Mouse (Mus musculus) CH12.LX (cell line): Measurements from ENCODE around the gene Fry. TPM values are rescaled to one million over a fixed set of nuclear protein-coding genes. Genes with fewer than 3 reads are reported as not detected.

Experiments used
- DNase-seq: peaks from one replicate; pipeline ENCODE4 v3.0.0-alpha.2; 2013; ENCODE audit errors: extremely low read depth
- H3K27ac ChIP-seq: 2 replicates; pipeline ENCODE4 v1.5.1; 2012; ENCODE audit warnings: low read depth, mild to moderate bottlenecking, control low read depth, moderate library complexity; ENCODE audit not compliant: insufficient read depth
- H3K27me3 ChIP-seq: replicated peaks from 2 replicates; pipeline ENCODE3; 2012; ENCODE audit warnings: inconsistent platforms
- H3K36me3 ChIP-seq, 2 experiments: replicated peaks in 1 of 2; 2 replicates each; pipeline versions ENCODE3 to v1.6.1; 2012; ENCODE audit warnings: inconsistent platforms in 1 of 2, low read length in 1 of 2, mild to moderate bottlenecking in 1 of 2, mixed read lengths in 1 of 2, moderate library complexity in 1 of 2; ENCODE audit not compliant: control insufficient read depth in 1 of 2, insufficient read depth in 1 of 2
- H3K4me1 ChIP-seq, 2 experiments: 2 replicates each; pipeline ENCODE4 v1.6.1; 2012; ENCODE audit warnings: inconsistent platforms in 1 of 2, moderate library complexity in 1 of 2; ENCODE audit not compliant: insufficient read depth in 2 of 2, control insufficient read depth in 1 of 2
- H3K4me2 ChIP-seq: 2 replicates; pipeline ENCODE4 v1.6.1; 2012; ENCODE audit warnings: low read depth, mild to moderate bottlenecking, control low read depth; ENCODE audit not compliant: poor library complexity, insufficient read depth, severe bottlenecking
- H3K4me3 ChIP-seq, 3 experiments: fragments of 150-350 bp in 1 of 3; sonication (generic) in 1 of 3; replicated peaks in 1 of 3; 2 replicates each; pipeline versions ENCODE3 to v1.5.1; 2011 to 2012; ENCODE audit warnings: low read depth in 2 of 3, low read length in 2 of 3, mild to moderate bottlenecking in 2 of 3, moderate library complexity in 2 of 3, control low read depth in 1 of 3, improper control_type of control experiment in 1 of 3, inconsistent platforms in 1 of 3, mixed read lengths in 1 of 3; ENCODE audit not compliant: poor library complexity in 1 of 3
- H3K79me2 ChIP-seq: replicated peaks from 2 replicates; pipeline ENCODE4 v1.6.1; 2012; ENCODE audit warnings: mild to moderate bottlenecking, moderate library complexity; ENCODE audit not compliant: control insufficient read depth, poor library complexity, insufficient read depth, severe bottlenecking; ENCODE audit errors: extremely low read depth
- H3K9ac ChIP-seq: 2 replicates; pipeline ENCODE4 v1.6.1; 2012; ENCODE audit warnings: low read depth, mild to moderate bottlenecking, control low read depth, moderate library complexity; ENCODE audit not compliant: insufficient read depth
- H3K9me3 ChIP-seq: replicated peaks from 2 replicates; pipeline ENCODE3; 2012; ENCODE audit warnings: low read length, inconsistent platforms, mixed read lengths
- BHLHE40 ChIP-seq: IDR thresholded peaks from 2 replicates; pipeline ENCODE4 v1.6.1; 2011; ENCODE audit warnings: mild to moderate bottlenecking, low read depth, low read length, improper control_type of control experiment
- CHD2 ChIP-seq: IDR thresholded peaks from 2 replicates; pipeline ENCODE4 v1.6.1; 2011; ENCODE audit warnings: low read length, improper control_type of control experiment
- ETS1 ChIP-seq: conservative IDR thresholded peaks from 2 replicates; pipeline ENCODE4 v1.6.1; 2012; ENCODE audit warnings: low read depth, mild to moderate bottlenecking, inconsistent platforms, low read length, improper control_type of control experiment, moderate library complexity
- GABPA ChIP-seq: IDR thresholded peaks from 2 replicates; pipeline ENCODE4 v1.6.1; 2012; ENCODE audit warnings: low read depth, low read length, improper control_type of control experiment, inconsistent platforms; ENCODE audit not compliant: insufficient replicate concordance
- JUN ChIP-seq: IDR thresholded peaks from 2 replicates; pipeline ENCODE4 v1.6.1; 2011; ENCODE audit warnings: low read depth, mild to moderate bottlenecking, low read length, improper control_type of control experiment, moderate library complexity; ENCODE audit not compliant: insufficient read depth
- JUND ChIP-seq: conservative IDR thresholded peaks from 2 replicates; pipeline ENCODE4 v1.6.1; 2011; ENCODE audit warnings: low read depth, low read length, improper control_type of control experiment
- MEF2A ChIP-seq: IDR thresholded peaks from 2 replicates; pipeline ENCODE4 v1.6.1; 2014; ENCODE audit warnings: low read depth, mild to moderate bottlenecking, inconsistent platforms, low read length, improper control_type of control experiment, borderline replicate concordance
- MYC ChIP-seq: IDR thresholded peaks from 2 replicates; pipeline ENCODE4 v1.6.1; 2011; ENCODE audit warnings: low read depth, mild to moderate bottlenecking, improper control_type of control experiment, low read length
- NRF1 ChIP-seq: IDR thresholded peaks from 2 replicates; pipeline ENCODE4 v1.6.1; 2014; ENCODE audit warnings: low read depth, mild to moderate bottlenecking, inconsistent platforms, low read length, improper control_type of control experiment, moderate library complexity
- POLR2A ChIP-seq: IDR thresholded peaks from 2 replicates; pipeline ENCODE4 v1.6.1; 2011; ENCODE audit warnings: low read depth, mild to moderate bottlenecking, improper control_type of control experiment, low read length
- POLR2AphosphoS2 ChIP-seq: IDR thresholded peaks from 2 replicates; pipeline ENCODE4 v1.6.1; 2011; ENCODE audit warnings: low read depth, low read length, improper control_type of control experiment
- SIN3A ChIP-seq: IDR thresholded peaks from 2 replicates; pipeline ENCODE4 v1.6.1; 2012; ENCODE audit warnings: low read length, improper control_type of control experiment, inconsistent platforms
- SMC3 ChIP-seq: IDR thresholded peaks from 2 replicates; pipeline ENCODE4 v1.6.1; 2011; ENCODE audit warnings: low read depth, low read length, improper control_type of control experiment
- TBP ChIP-seq: conservative IDR thresholded peaks from 2 replicates; pipeline ENCODE4 v1.6.1; 2011; ENCODE audit warnings: low read depth, low read length, improper control_type of control experiment
- UBTF ChIP-seq: IDR thresholded peaks from 2 replicates; pipeline ENCODE4 v1.6.1; 2012; ENCODE audit warnings: low read depth, mild to moderate bottlenecking, inconsistent platforms, low read length, improper control_type of control experiment, moderate library complexity
- USF1 ChIP-seq: IDR thresholded peaks from 2 replicates; pipeline ENCODE4 v1.6.1; 2014; ENCODE audit warnings: low read depth, mild to moderate bottlenecking, inconsistent platforms, low read length, improper control_type of control experiment
- USF2 ChIP-seq: conservative IDR thresholded peaks from 2 replicates; pipeline ENCODE4 v1.6.1; 2011; ENCODE audit warnings: low read depth, low read length, improper control_type of control experiment
- ZC3H11A ChIP-seq: IDR thresholded peaks from 2 replicates; pipeline ENCODE4 v1.6.1; 2012; ENCODE audit warnings: low read depth, mild to moderate bottlenecking, inconsistent platforms, low read length, improper control_type of control experiment
- ZMIZ1 ChIP-seq: IDR thresholded peaks from 2 replicates; pipeline ENCODE4 v1.6.1; 2012; ENCODE audit warnings: low read depth, mild to moderate bottlenecking, inconsistent platforms, low read length, improper control_type of control experiment
- ZNF384 ChIP-seq: IDR thresholded peaks from 2 replicates; pipeline ENCODE4 v1.6.1; 2012; ENCODE audit warnings: low read depth, low read length, improper control_type of control experiment, inconsistent platforms
- dilution Hi-C: fragments of 300-500 bp; cut with MboI; formaldehyde crosslinking; loops from 2 replicates; pipeline ENCODE4 v1.14.3; 2020; ENCODE audit warnings: low sequenced_read_pairs; ENCODE audit not compliant: extremely low pct_unique_long_range_greater_than_20kb, extremely low pct_ligation_motif_present
- in situ Hi-C: fragments of 300-500 bp; cut with MboI; formaldehyde crosslinking; loops from 3 replicates; pipeline ENCODE4 v1.14.3; 2019; ENCODE audit warnings: low sequenced_read_pairs, low pct_ligation_motif_present, low pct_unique_long_range_greater_than_20kb, mixed read lengths
- polyA plus RNA-seq: library from polyadenylated mRNA; unstranded; fragments of >175 nt; gene quantifications from 2 replicates; pipeline ENCODE4 v1.2.1, GENCODE M21; 2012; ENCODE audit warnings: low read depth; ENCODE audit not compliant: insufficient read length
- total RNA-seq, 2 experiments: library from RNA; depleted of rRNA; stranded (reverse); fragments of 300-350 nt in 1 of 2; fragments of >200 nt in 1 of 2; gene quantifications; 2 replicates each; pipeline ENCODE4 v1.2.3; 2012 to 2014

Gene Fry
- total and polyA plus RNA-seq, 3 experiments: 0.34 to 0.80 (median 0.34) TPM

- no peak for TF ChIP-seq ETS1
- TF ChIP-seq JUND: no peak
- TF ChIP-seq ZC3H11A: no peak
- TF ChIP-seq CHD2: no peak
- no peak for TF ChIP-seq NRF1
- no peak for TF ChIP-seq POLR2A
- no peak for TF ChIP-seq GABPA
- TF ChIP-seq USF1: no peak
- TF ChIP-seq POLR2AphosphoS2: no peak
- TF ChIP-seq TBP: no peak
- Histone ChIP-seq H3K9me3 (peaks cover 35% of the 10 kb centered on the region), H3K4me2 (no peak overlapping the region), H3K36me3 (no peaks in the 10 kb centered on the region), H3K9ac (no peak overlapping the region), H3K4me1 (no peaks in the 10 kb centered on the region), H3K27me3 (no peaks in the 10 kb centered on the region), H3K27ac (no peak overlapping the region), H3K79me2 (no peaks in the 10 kb centered on the region), H3K4me3 (no peak overlapping the region)
- no peak for DNase-seq
- dilution Hi-C loops (no loop called here), in situ Hi-C loops (no loop called here)
Observed at GRCm38 (mm10) chr5:150262717-150263103, 144.3 kb downstream of the Fry start.

GRCm38 (mm10) chr5:150263162-150263561 is 144.7 kb downstream of the Fry start:
- in situ Hi-C loops: no loop called here
- no peak overlapping the region for H3K27ac ChIP-seq
- TF ChIP-seq MYC: no peak
- TF ChIP-seq ZNF384: no peak
- no peak for TF ChIP-seq ZMIZ1
- TF ChIP-seq UBTF: no peak
- no peak for TF ChIP-seq CHD2

GRCm38 (mm10) chr5:150263656-150264055 is 145.2 kb downstream of the Fry start:
- H3K79me2 ChIP-seq: no peaks in the 10 kb centered on the region
- no peak overlapping the region for H3K27ac ChIP-seq
- no peaks in the 10 kb centered on the region for H3K36me3 ChIP-seq
- in situ Hi-C loops: no loop called here
- no peaks in the 10 kb centered on the region for H3K4me1 ChIP-seq
- dilution Hi-C loops: no loop called here
- no peak overlapping the region for H3K4me2 ChIP-seq
- H3K9me3 ChIP-seq: peaks cover 33% of the 10 kb centered on the region
- TF ChIP-seq GABPA (no peak), USF2 (no peak), ETS1 (no peak), TBP (no peak), ZMIZ1 (no peak), NRF1 (no peak), SIN3A (no peak), BHLHE40 (no peak), MEF2A (no peak), JUN (no peak), SMC3 (no peak)
- DNase-seq: no peak
- H3K9ac ChIP-seq: no peak overlapping the region
- H3K4me3 ChIP-seq: no peak overlapping the region
- no peaks in the 10 kb centered on the region for H3K27me3 ChIP-seq

More at GRCm38 (mm10) chr5:150263162-150263561, 144.7 kb downstream of the Fry start:
- dilution Hi-C loops: no loop called here
- no peak for DNase-seq
- H3K27me3 ChIP-seq: no peaks in the 10 kb centered on the region
- peaks cover 31% of the 10 kb centered on the region for H3K9me3 ChIP-seq
- H3K4me3 ChIP-seq: no peak overlapping the region
- H3K36me3 ChIP-seq: no peaks in the 10 kb centered on the region
- no peaks in the 10 kb centered on the region for H3K79me2 ChIP-seq
- no peak overlapping the region for H3K4me2 ChIP-seq
- H3K4me1 ChIP-seq: no peaks in the 10 kb centered on the region
- H3K9ac ChIP-seq: no peak overlapping the region
